Mouse (Mus musculus) hindbrain, embryonic 11.5 days (tissue): ENCODE data around the gene Tmprss9. TPM values are rescaled to one million over a fixed set of nuclear protein-coding genes. Genes with fewer than 3 reads are reported as not detected.
A peak's percentile ranks its signal among the peaks of the same experiment; 100 is the strongest.

ENCODE experiments used
- ATAC-seq: fragments of 200-750 bp; cut with Nextera tagmentation; 2 replicates; pipeline ENCODE4 v1.8.0; 2017; ENCODE audit warnings: mild to moderate bottlenecking, moderate TSS enrichment, moderate library complexity; ENCODE audit not compliant: low FRiP score
- DNase-seq: peaks from one replicate; pipeline ENCODE4 v3.0.0-alpha.2; 2015; ENCODE audit warnings: low spot score
- H3K27ac ChIP-seq: fragments of 300-500 bp; sonication (generic); 2 replicates; pipeline ENCODE4 v1.5.1; 2014; ENCODE audit warnings: mild to moderate bottlenecking, low read depth, low read length
- H3K27me3 ChIP-seq: fragments of 300-500 bp; sonication (generic); 2 replicates; pipeline ENCODE4 v1.6.1; 2014; ENCODE audit warnings: mild to moderate bottlenecking, low read length, moderate library complexity, mixed read lengths; ENCODE audit not compliant: control insufficient read depth, insufficient read depth
- H3K36me3 ChIP-seq: fragments of 300-500 bp; sonication (generic); 2 replicates; pipeline ENCODE4 v1.6.1; 2014; ENCODE audit warnings: mild to moderate bottlenecking, low read length, moderate library complexity, mixed read lengths; ENCODE audit not compliant: control insufficient read depth, insufficient read depth
- H3K4me1 ChIP-seq: fragments of 300-500 bp; sonication (generic); replicated peaks from 2 replicates; pipeline ENCODE4 v1.6.1; 2014; ENCODE audit warnings: low read length, mixed read lengths; ENCODE audit not compliant: control insufficient read depth, insufficient read depth
- H3K4me2 ChIP-seq: fragments of 300-500 bp; sonication (generic); replicated peaks from 2 replicates; pipeline ENCODE4 v1.6.1; 2014; ENCODE audit warnings: mild to moderate bottlenecking, low read depth, low read length
- H3K4me3 ChIP-seq: fragments of 300-500 bp; sonication (generic); 2 replicates; pipeline ENCODE4 v1.5.1; 2014; ENCODE audit warnings: low read depth, low read length
- H3K9ac ChIP-seq: fragments of 300-500 bp; sonication (generic); 2 replicates; pipeline ENCODE4 v1.6.1; 2014; ENCODE audit warnings: low read depth, low read length
- H3K9me3 ChIP-seq: fragments of 300-500 bp; sonication (generic); 2 replicates; pipeline ENCODE4 v1.6.1; 2016; ENCODE audit warnings: low read length; ENCODE audit not compliant: control insufficient read depth
- WGBS: fragments of 180-500 bp; shearing (Covaris S2); extraction: QIAGEN DNeasy Blood & Tissue Kit; methylation state at CpG from one replicate; pipeline ENCODE4 v1.1.7; 2014; 5-methylcytosine and 5-hydroxymethylcytosine counted together
- polyA plus RNA-seq: library from polyadenylated mRNA; unstranded; fragments of >200 nt; fragmentation: Nextera tagmentation; extraction: Ambion mirVana; gene quantifications from 2 replicates; pipeline ENCODE4 v1.2.1, GENCODE M21; 2014

Tmprss9 gene
- polyA plus RNA-seq: 0.05 and 0.06 TPM in 2 replicates

DNA sequence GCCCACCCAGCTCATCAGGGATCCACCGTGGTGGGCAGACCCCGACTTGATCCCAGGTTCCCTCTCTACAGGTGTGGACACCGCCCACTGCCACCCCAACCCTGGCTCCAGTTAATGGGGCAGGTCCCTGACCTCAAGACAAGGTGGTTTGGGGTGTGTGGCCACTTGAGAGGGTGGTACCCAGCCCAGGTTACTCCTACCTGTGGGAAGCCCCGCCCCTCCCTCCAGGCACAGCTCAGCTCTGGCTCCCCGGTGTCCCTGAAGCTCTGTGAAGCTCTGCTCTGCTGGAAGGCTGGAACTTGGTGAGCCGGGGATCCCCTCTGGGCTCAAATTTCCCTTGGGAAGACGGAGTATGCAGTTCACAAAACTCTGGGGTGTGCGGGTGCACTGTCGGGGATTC is at the start of gene Tmprss9:
TSS of gene Tmprss9 (plus strand) at position 268 of the 400 bp plus-strand sequence.
- no peak for DNase-seq
- H3K4me2 ChIP-seq: no peak within 1 kb of the TSS
- no peak for ATAC-seq
- H3K36me3 ChIP-seq: no peaks in the 10 kb centered on the region
- WGBS: 31% methylated on average over 9 of the region's 9 CpGs
- H3K9me3 ChIP-seq: no peaks in the 10 kb centered on the region
- H3K27me3 ChIP-seq: no peaks in the 10 kb centered on the region
- no peak within 1 kb of the TSS for H3K9ac ChIP-seq
- H3K4me3 ChIP-seq: no peak within 1 kb of the TSS
- H3K4me1 ChIP-seq: no peaks in the 10 kb centered on the region
- H3K27ac ChIP-seq: no peak within 1 kb of the TSS

DNA sequence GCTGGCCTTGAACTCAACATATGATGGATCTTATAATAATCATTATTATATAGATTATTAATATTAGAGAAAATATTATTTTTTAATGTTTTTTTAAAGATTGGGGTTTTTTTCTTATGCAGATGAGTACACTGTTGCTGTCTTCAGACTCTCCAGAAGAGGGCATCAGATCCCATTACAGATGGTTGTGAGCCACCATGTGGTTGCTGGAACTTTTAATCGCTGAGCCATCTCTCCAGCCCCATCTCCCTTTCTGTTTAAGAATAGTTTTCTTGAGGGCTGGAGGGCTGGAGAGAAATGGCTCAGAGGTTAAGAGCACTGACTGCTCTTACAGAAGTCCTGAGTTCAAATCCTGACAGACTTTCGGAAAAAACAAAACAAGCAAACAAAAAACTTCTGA is 49.7 kb upstream of the Tmprss9 start:
- no peak overlapping the region for H3K4me3 ChIP-seq
- no peaks in the 10 kb centered on the region for H3K9me3 ChIP-seq
- H3K36me3 ChIP-seq: no peaks in the 10 kb centered on the region
- H3K4me1 ChIP-seq: no peaks in the 10 kb centered on the region
- H3K27ac ChIP-seq: no peak overlapping the region
- WGBS: 44% methylated on average over 2 of the region's 2 CpGs
- no peaks in the 10 kb centered on the region for H3K27me3 ChIP-seq
- no peak overlapping the region for H3K9ac ChIP-seq
- no peak overlapping the region for H3K4me2 ChIP-seq
- ATAC-seq (no peak), DNase-seq (no peak)

DNA sequence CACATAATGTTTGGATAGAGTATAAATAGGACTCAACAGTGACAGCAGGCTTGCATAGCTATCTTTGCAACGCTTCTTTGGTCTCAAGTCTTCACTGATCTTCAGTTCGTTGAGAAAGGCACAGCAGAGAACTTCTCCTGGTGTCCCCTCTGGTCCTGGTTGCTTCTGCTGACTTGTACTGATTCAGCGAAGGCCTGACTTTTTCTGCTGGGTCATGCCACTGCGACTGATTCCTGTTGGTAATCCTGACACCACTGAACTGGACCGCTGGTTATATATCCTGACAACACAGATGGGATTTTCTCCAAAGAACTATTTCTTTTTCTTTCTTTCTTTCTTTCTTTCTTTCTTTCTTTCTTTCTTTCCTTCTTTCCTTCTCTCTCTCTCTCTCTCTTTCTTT is 49.1 kb upstream of the Tmprss9 start:
- no peak overlapping the region for H3K4me2 ChIP-seq
- WGBS: 93% methylated on average over 5 of the region's 5 CpGs
- H3K27ac ChIP-seq: no peak overlapping the region
- H3K36me3 ChIP-seq: no peaks in the 10 kb centered on the region
- no peaks in the 10 kb centered on the region for H3K9me3 ChIP-seq
- ATAC-seq (no peak), DNase-seq (no peak)
- no peak overlapping the region for H3K4me3 ChIP-seq
- no peaks in the 10 kb centered on the region for H3K4me1 ChIP-seq
- H3K27me3 ChIP-seq: no peaks in the 10 kb centered on the region
- H3K9ac ChIP-seq: no peak overlapping the region

DNA sequence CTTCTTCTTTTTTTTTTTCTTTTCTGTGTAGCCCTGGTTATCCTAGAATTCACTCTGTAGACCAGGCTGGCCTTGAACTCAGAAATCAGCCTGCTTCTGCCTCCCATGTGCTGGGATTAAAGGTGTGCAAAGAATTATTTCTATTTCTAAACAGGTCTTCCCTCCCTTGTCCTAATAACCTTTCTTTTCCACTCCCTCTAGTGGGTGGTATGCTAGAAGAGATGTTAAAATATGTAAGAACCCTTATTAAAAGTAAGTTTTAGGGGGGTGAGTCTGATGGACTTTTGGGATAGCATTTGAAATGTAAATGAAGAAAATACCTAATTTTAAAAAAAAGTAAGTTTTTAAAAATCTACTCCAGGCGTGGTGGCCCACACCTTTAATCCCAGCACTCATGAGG is 48.3 kb upstream of the Tmprss9 start:
- Histone ChIP-seq H3K9me3 (no peaks in the 10 kb centered on the region), H3K4me1 (peaks cover 5% of the 10 kb centered on the region; the same call in 1 of the 2 replicates), H3K4me2 (no peak overlapping the region), H3K27ac (no peak overlapping the region), H3K4me3 (no peak overlapping the region), H3K27me3 (no peaks in the 10 kb centered on the region), H3K9ac (no peak overlapping the region), H3K36me3 (no peaks in the 10 kb centered on the region)
- ATAC-seq (no peak), DNase-seq (no peak)
- 83% methylated on average over 1 of the region's 1 CpGs for WGBS

DNA sequence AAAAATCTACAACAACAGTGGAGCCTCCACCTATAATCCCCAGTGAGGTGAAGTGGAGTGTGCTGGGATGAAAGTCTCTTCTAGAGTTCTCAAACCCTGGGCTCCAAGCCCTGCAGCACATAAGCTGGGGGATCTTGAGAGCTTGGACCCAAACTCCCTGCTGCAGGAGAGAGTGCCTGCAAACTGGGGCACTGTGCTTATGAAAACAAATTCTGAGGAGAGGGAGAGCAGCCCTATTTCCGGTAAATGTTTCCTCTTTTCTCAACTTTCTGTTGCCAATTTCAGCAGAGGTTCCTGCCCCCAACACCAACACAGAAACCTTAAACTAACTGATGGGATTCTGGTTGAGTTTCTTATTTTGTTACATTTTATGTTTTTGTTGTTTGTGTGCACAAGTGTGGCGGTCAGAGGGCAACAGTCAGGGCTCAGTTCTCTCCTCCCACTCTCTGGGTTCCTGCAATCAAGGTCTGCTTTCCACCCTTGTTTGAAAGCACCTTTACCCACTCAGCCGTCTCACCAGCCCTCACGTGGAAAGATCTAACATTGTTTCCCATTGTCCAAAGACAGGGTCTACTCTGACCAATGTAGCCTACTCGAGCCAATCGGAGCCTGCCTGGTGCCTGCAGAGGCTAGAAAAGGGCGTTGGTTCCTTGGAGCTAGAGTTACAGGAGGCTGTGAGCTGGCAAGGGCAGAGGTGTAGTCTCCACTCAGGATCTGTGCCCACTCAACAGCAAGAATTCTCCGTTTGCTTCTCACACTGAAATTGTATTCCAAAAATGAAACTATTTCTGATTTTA is 47.6 kb upstream of the Tmprss9 start:
- H3K4me1 ChIP-seq: peaks cover 5% of the 10 kb centered on the region; the same call in 1 of the 2 replicates
- H3K4me3 ChIP-seq: no peak overlapping the region
- H3K27me3 ChIP-seq: no peaks in the 10 kb centered on the region
- no peak overlapping the region for H3K9ac ChIP-seq
- WGBS: 65% methylated on average over 8 of the region's 8 CpGs
- ATAC-seq (no peak), DNase-seq (no peak)
- H3K9me3 ChIP-seq: no peaks in the 10 kb centered on the region
- no peak overlapping the region for H3K4me2 ChIP-seq
- H3K27ac ChIP-seq: no peak overlapping the region
- no peaks in the 10 kb centered on the region for H3K36me3 ChIP-seq

DNA sequence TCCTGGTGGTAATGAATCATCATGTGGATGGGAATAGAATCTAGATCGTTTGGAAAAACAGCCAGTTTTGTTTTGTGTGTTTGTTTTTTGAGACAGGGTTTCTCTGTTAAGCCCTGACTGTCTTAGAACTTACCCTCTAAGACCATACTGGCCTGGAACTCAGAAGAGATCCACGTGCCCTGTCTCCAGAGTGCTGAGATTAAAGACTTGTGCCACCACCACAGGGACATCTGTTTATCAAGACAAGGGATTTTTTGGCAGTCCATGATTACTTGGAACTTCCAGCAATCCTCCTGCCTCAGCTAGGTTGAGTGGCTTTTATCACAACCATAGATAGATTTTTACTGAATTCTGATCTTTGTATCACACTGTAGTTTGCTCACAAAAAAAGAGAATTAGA is 46.8 kb upstream of the Tmprss9 start:
- 73% methylated on average over 2 of the region's 2 CpGs for WGBS
- Histone ChIP-seq H3K4me2 (no peak overlapping the region), H3K4me1 (peaks cover 10% of the 10 kb centered on the region; the same call in 1 of the 2 replicates), H3K27me3 (no peaks in the 10 kb centered on the region), H3K4me3 (no peak overlapping the region), H3K9me3 (no peaks in the 10 kb centered on the region), H3K9ac (no peak overlapping the region), H3K27ac (no peak overlapping the region), H3K36me3 (no peaks in the 10 kb centered on the region)
- no peak for ATAC-seq
- DNase-seq: no peak

DNA sequence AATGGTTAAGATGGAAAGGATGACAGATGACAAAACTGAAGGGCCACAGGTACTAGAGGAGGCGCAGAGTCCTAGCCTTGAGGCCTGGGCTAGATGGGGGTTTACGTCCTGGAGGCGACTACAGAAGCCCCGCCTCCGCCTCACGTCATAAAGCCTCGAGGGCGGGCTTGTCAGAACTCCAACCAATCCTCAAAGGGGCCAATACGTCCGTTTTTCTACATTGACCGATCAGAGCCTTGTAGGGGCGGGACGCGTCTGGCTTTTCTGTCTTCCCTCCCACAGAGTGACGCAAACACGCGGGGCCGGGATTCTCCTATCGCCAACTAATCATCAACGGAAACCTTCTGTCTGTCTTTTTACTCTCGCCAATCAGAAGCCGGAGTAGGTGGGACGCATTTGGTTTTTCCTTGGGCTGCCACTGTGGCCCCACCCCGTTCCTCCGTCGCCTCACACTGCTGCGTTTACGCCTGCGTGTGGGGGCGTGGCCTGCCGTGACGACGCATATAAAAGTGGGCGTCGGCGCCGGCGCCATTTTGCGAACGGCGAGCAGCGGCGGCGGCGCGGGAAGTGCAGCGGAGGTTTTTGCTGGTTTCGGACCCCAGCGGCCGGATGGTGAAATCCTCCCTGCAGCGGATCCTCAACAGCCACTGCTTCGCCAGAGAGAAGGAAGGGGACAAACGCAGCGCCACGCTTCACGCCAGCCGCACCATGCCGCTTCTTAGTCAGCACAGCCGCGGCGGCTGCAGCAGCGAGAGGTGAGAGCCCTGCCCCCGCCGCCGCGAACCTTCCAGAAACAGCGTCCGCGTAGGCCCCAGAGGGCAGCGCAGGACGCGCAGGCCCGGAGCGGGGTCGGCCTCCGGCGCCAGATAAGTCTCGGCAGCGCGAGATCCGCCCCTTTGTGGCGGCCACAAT is 45.2 kb upstream of the Tmprss9 start, which contains the start of gene Oaz1:
TSS of gene Oaz1 (plus strand) at position 506 of the 912 bp plus-strand sequence.
- no peaks in the 10 kb centered on the region for H3K9me3 ChIP-seq
- no peaks in the 10 kb centered on the region for H3K36me3 ChIP-seq
- WGBS: under 1% methylated on average over 78 of the region's 82 CpGs
- peak; percentile 99 for DNase-seq
- H3K4me2 ChIP-seq: peak within 1 kb of the TSS; percentile 81
- H3K27ac ChIP-seq: peak within 1 kb of the TSS; percentile 80
- H3K4me1 ChIP-seq: peaks cover 12% of the 10 kb centered on the region; the same call in 1 of the 2 replicates
- H3K4me3 ChIP-seq: peak within 1 kb of the TSS; percentile 88
- no peaks in the 10 kb centered on the region for H3K27me3 ChIP-seq
- peak; percentile 97 for ATAC-seq
- H3K9ac ChIP-seq: peak within 1 kb of the TSS; percentile 89

DNA sequence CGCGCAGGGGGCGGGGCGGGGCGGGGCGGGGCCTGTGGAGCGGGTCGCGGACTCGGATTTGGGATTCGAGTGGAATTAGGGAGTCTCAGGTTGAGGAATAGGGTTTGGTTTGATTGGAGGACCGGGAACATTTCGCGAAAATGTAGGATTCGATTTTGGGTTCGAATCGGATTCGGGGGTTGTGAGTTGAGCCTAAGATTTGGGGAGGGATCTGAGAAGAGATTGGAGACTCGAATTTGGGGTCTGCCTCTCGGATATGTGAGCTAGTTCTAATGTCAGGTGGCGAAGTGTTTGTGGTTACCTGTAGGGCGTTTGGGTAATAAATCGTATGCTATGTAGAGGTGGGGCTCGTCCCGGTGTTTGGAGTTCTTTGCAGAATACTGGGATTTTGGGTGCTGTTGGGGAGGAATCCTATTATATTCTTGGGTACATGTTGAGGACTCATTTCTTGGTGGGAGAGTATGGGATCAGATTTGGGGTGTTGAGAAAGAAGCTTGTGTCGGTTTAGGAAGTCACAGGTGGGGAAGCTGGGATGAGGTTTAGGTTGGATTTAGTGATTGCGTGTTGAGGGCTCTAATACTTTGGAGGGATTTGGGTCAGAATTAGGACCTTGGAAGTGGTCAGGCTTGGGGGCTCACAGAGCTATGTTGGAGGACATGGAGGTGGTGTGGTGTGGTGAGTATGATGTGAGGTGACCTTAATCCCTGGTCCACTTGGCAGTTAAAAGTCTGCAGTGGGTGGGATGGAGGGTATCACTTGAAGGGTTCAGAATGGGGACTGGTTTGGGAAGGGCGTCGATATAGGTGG is 44.4 kb upstream of the Tmprss9 start:
- WGBS: 11% methylated on average over 27 of the region's 29 CpGs
- H3K9me3 ChIP-seq: no peaks in the 10 kb centered on the region
- peak overlapping the region; percentile 81 for H3K4me2 ChIP-seq
- DNase-seq: no peak
- H3K27me3 ChIP-seq: no peaks in the 10 kb centered on the region
- peak overlapping the region; percentile 89 for H3K9ac ChIP-seq
- H3K4me1 ChIP-seq: peaks cover 12% of the 10 kb centered on the region; the same call in 1 of the 2 replicates
- no peak for ATAC-seq
- no peaks in the 10 kb centered on the region for H3K36me3 ChIP-seq
- H3K4me3 ChIP-seq: peak overlapping the region; percentile 88
- peak overlapping the region; percentile 80; the same call in 1 of the 2 replicates for H3K27ac ChIP-seq
